Mouse (Mus musculus): ENCODE measurements around the gene Runx3. TPM values are rescaled to one million over a fixed set of nuclear protein-coding genes. Genes with fewer than 3 reads are reported as not detected.

The Runx3 gene
- polyA plus RNA-seq (2021; fragmentation: Nextera tagmentation): not detected in 2 replicates
- long read RNA-seq, experiment 1: 0 reads
- long read RNA-seq, experiment 2: 0 reads

GRCm38 (mm10) chr4:135120342-135121100 is at the start of gene Runx3:
Runx3 (plus strand) TSS chr4:135120652.

Other genes with a start within 250 kb of the Runx3 start
- gene Tmem50a, start 205.6 kb upstream of the Runx3 start, polyA plus RNA-seq (2021; fragmentation: Nextera tagmentation): 266 and 293 TPM in 2 replicates
- gene Rsrp1, start 197.1 kb upstream of the Runx3 start, polyA plus RNA-seq (2021; fragmentation: Nextera tagmentation): 44.9 and 49.4 TPM in 2 replicates
- 65.6 and 79.2 TPM in 2 replicates for gene Syf2, start 189.8 kb upstream of the Runx3 start, polyA plus RNA-seq (2021; fragmentation: Nextera tagmentation)
- 22.8 and 31.7 TPM in 2 replicates for gene Clic4, start 152.2 kb downstream of the Runx3 start, polyA plus RNA-seq (2021; fragmentation: Nextera tagmentation)
- gene Srrm1, start 232.7 kb downstream of the Runx3 start, polyA plus RNA-seq (2021; fragmentation: Nextera tagmentation): 57.1 and 70.6 TPM in 2 replicates

Measured in left cerebral cortex, adult 6 months (tissue).